Mouse (Mus musculus): ENCODE data around the gene Zfp111. TPM values are rescaled to one million over a fixed set of nuclear protein-coding genes. Genes with fewer than 3 reads are reported as not detected.

The Zfp111 gene
- polyA plus RNA-seq, 1 experiment from 2014 or later = 13.1 TPM

GRCm38 (mm10) chr7:24188901-24189570 is 22.2 kb downstream of the Zfp111 start:
- Histone ChIP-seq H3K4me2 (no peak overlapping the region), H3K9ac (no peak overlapping the region), H3K36me3 (ENCODE audit: insufficient read depth) (no peaks in the 10 kb centered on the region), H3K4me3 (ENCODE audit: low read depth, low read length) (no peak overlapping the region), H3K4me1 (ENCODE audit: insufficient read depth) (no peaks in the 10 kb centered on the region), H3K27ac (ENCODE audit: low read depth) (no peak overlapping the region), H3K27me3 (ENCODE audit: insufficient read depth, low read length) (no peaks in the 10 kb centered on the region), H3K9me3 (ENCODE audit: low read depth, low read length) (no peaks in the 10 kb centered on the region)
- DNase-seq (no peak), ATAC-seq (ENCODE audit: insufficient read depth) (no peak)
- no peak for TF ChIP-seq CTCF (IDR thresholded peaks at IDR 0.05; ENCODE audit: low read depth)
- 71% methylated on average over 4 of the region's 4 CpGs for WGBS

- Histone ChIP-seq H3K4me2 (no peak overlapping the region), H3K4me1 (ENCODE audit: insufficient read depth) (no peaks in the 10 kb centered on the region), H3K36me3 (ENCODE audit: insufficient read depth) (no peaks in the 10 kb centered on the region), H3K27ac (ENCODE audit: low read depth) (no peak overlapping the region), H3K9ac (no peak overlapping the region), H3K9me3 (ENCODE audit: low read depth, low read length) (no peaks in the 10 kb centered on the region), H3K27me3 (ENCODE audit: insufficient read depth, low read length) (no peaks in the 10 kb centered on the region), H3K4me3 (ENCODE audit: low read depth, low read length) (no peak overlapping the region)
- no peak for DNase-seq
- ATAC-seq (ENCODE audit: insufficient read depth) = no peak
- TF ChIP-seq CTCF (IDR thresholded peaks at IDR 0.05; ENCODE audit: low read depth) = no peak
- 43% methylated on average over 1 of the region's 1 CpGs for WGBS
Observed at GRCm38 (mm10) chr7:24187611-24188010, 23.6 kb downstream of the Zfp111 start.

- no peaks in the 10 kb centered on the region for H3K4me1 ChIP-seq (ENCODE audit: insufficient read depth)
- WGBS = 50% methylated on average over 6 of the region's 6 CpGs
- H3K9ac ChIP-seq = peak overlapping the region; percentile 62
- DNase-seq (no peak), ATAC-seq (ENCODE audit: insufficient read depth) (peak; percentile 30; the same call in 1 of the 2 replicates)
- H3K4me2 ChIP-seq = peak overlapping the region; percentile 59
- peak overlapping the region; percentile 53 for H3K4me3 ChIP-seq (ENCODE audit: low read depth, low read length)
- TF ChIP-seq CTCF (IDR thresholded peaks at IDR 0.05; ENCODE audit: low read depth) = no peak
- no peak overlapping the region for H3K27ac ChIP-seq (ENCODE audit: low read depth)
- no peaks in the 10 kb centered on the region for H3K9me3 ChIP-seq (ENCODE audit: low read depth, low read length)
- H3K27me3 ChIP-seq (ENCODE audit: insufficient read depth, low read length) = no peaks in the 10 kb centered on the region
- H3K36me3 ChIP-seq (ENCODE audit: insufficient read depth) = no peaks in the 10 kb centered on the region
Observed at GRCm38 (mm10) chr7:24175337-24175711, 35.9 kb downstream of the Zfp111 start.

- no peaks in the 10 kb centered on the region for H3K9me3 ChIP-seq (ENCODE audit: low read depth, low read length)
- TF ChIP-seq CTCF (IDR thresholded peaks at IDR 0.05; ENCODE audit: low read depth) = peak; percentile 22
- DNase-seq (peak; percentile 88), ATAC-seq (ENCODE audit: insufficient read depth) (peak; percentile 96)
- peak within 1 kb of the TSS; percentile 32; the same call in 1 of the 2 replicates for H3K27ac ChIP-seq (ENCODE audit: low read depth)
- peak within 1 kb of the TSS; percentile 59 for H3K4me2 ChIP-seq
- peak within 1 kb of the TSS; percentile 53 for H3K4me3 ChIP-seq (ENCODE audit: low read depth, low read length)
- H3K4me1 ChIP-seq (ENCODE audit: insufficient read depth) = no peaks in the 10 kb centered on the region
- H3K9ac ChIP-seq = peak within 1 kb of the TSS; percentile 62
- 11% methylated on average over 23 of the region's 23 CpGs for WGBS
- no peaks in the 10 kb centered on the region for H3K36me3 ChIP-seq (ENCODE audit: insufficient read depth)
- H3K27me3 ChIP-seq (ENCODE audit: insufficient read depth, low read length) = no peaks in the 10 kb centered on the region
Observed at GRCm38 (mm10) chr7:24174618-24175336, 36.5 kb downstream of the Zfp111 start, which contains the start of gene Zfp114. Zfp114 (plus strand) TSS chr7:24175060.

- Histone ChIP-seq H3K4me3 (ENCODE audit: low read depth, low read length) (no peak overlapping the region), H3K27ac (ENCODE audit: low read depth) (no peak overlapping the region), H3K9ac (no peak overlapping the region), H3K9me3 (ENCODE audit: low read depth, low read length) (no peaks in the 10 kb centered on the region), H3K4me2 (no peak overlapping the region), H3K36me3 (ENCODE audit: insufficient read depth) (no peaks in the 10 kb centered on the region), H3K27me3 (ENCODE audit: insufficient read depth, low read length) (no peaks in the 10 kb centered on the region), H3K4me1 (ENCODE audit: insufficient read depth) (no peaks in the 10 kb centered on the region)
- DNase-seq = no peak
- 52% methylated on average over 4 of the region's 4 CpGs for WGBS
- ATAC-seq (ENCODE audit: insufficient read depth) = no peak
- TF ChIP-seq CTCF (IDR thresholded peaks at IDR 0.05; ENCODE audit: low read depth) = no peak
Observed at GRCm38 (mm10) chr7:24172191-24172590, 39.1 kb downstream of the Zfp111 start.

- no peaks in the 10 kb centered on the region for H3K27me3 ChIP-seq (ENCODE audit: insufficient read depth, low read length)
- DNase-seq (peak; percentile 55), ATAC-seq (ENCODE audit: insufficient read depth) (no peak)
- no peak overlapping the region for H3K9ac ChIP-seq
- H3K27ac ChIP-seq (ENCODE audit: low read depth) = no peak overlapping the region
- no peak overlapping the region for H3K4me3 ChIP-seq (ENCODE audit: low read depth, low read length)
- no peaks in the 10 kb centered on the region for H3K36me3 ChIP-seq (ENCODE audit: insufficient read depth)
- 19% methylated on average over 1 of the region's 1 CpGs for WGBS
- peak; percentile 53 for TF ChIP-seq CTCF (IDR thresholded peaks at IDR 0.05; ENCODE audit: low read depth)
- H3K9me3 ChIP-seq (ENCODE audit: low read depth, low read length) = no peaks in the 10 kb centered on the region
- H3K4me2 ChIP-seq = no peak overlapping the region
- no peaks in the 10 kb centered on the region for H3K4me1 ChIP-seq (ENCODE audit: insufficient read depth)
Observed at GRCm38 (mm10) chr7:24153272-24153671, 58.0 kb downstream of the Zfp111 start.

Other genes with a start within 250 kb of the Zfp111 start
- not detected in 2 replicates for gene Vmn1r181, start 236.8 kb downstream of the Zfp111 start, polyA plus RNA-seq (2014; fragmentation: Nextera tagmentation; extraction: Ambion mirVana)
- not detected in 2 replicates for gene V1rd19, start 209.8 kb downstream of the Zfp111 start, polyA plus RNA-seq (2014; fragmentation: Nextera tagmentation; extraction: Ambion mirVana)
- gene Vmn1r183, start 158.2 kb downstream of the Zfp111 start, polyA plus RNA-seq (2014; fragmentation: Nextera tagmentation; extraction: Ambion mirVana) = not detected in 2 replicates
- 22.8 and 27.2 TPM in 2 replicates for gene Zfp180, start 129.5 kb downstream of the Zfp111 start, polyA plus RNA-seq (2014; fragmentation: Nextera tagmentation; extraction: Ambion mirVana)
- gene Zfp112, start 99.1 kb downstream of the Zfp111 start, polyA plus RNA-seq (2014; fragmentation: Nextera tagmentation; extraction: Ambion mirVana) = 3.9 and 4.5 TPM in 2 replicates
- gene Zfp235, start 77.3 kb downstream of the Zfp111 start, polyA plus RNA-seq (2014; fragmentation: Nextera tagmentation; extraction: Ambion mirVana) = 16.6 TPM in 2 replicates
- gene Zfp114, start 36.4 kb downstream of the Zfp111 start, polyA plus RNA-seq (2014; fragmentation: Nextera tagmentation; extraction: Ambion mirVana) = 6.7 and 8.2 TPM in 2 replicates
- gene Zfp109, start 26.1 kb upstream of the Zfp111 start, polyA plus RNA-seq (2014; fragmentation: Nextera tagmentation; extraction: Ambion mirVana) = 4.3 and 4.8 TPM in 2 replicates
- 3.3 and 4.7 TPM in 2 replicates for gene Zfp108, start 43.4 kb upstream of the Zfp111 start, polyA plus RNA-seq (2014; fragmentation: Nextera tagmentation; extraction: Ambion mirVana)
- 8.4 and 8.6 TPM in 2 replicates for gene Zfp93, start 59.0 kb upstream of the Zfp111 start, polyA plus RNA-seq (2014; fragmentation: Nextera tagmentation; extraction: Ambion mirVana)
- 32.1 and 32.4 TPM in 2 replicates for gene Zfp61, start 89.8 kb upstream of the Zfp111 start, polyA plus RNA-seq (2014; fragmentation: Nextera tagmentation; extraction: Ambion mirVana)
- 8.6 and 9.8 TPM in 2 replicates for gene Zfp94, start 105.2 kb upstream of the Zfp111 start, polyA plus RNA-seq (2014; fragmentation: Nextera tagmentation; extraction: Ambion mirVana)
- gene Tescl, start 122.5 kb upstream of the Zfp111 start, polyA plus RNA-seq (2014; fragmentation: Nextera tagmentation; extraction: Ambion mirVana) = not detected in 2 replicates
- not detected in 2 replicates for gene Lypd5, start 137.8 kb upstream of the Zfp111 start, polyA plus RNA-seq (2014; fragmentation: Nextera tagmentation; extraction: Ambion mirVana)
- gene Kcnn4, start 158.8 kb upstream of the Zfp111 start, polyA plus RNA-seq (2014; fragmentation: Nextera tagmentation; extraction: Ambion mirVana) = 1.6 and 1.7 TPM in 2 replicates
- 21.5 and 24.5 TPM in 2 replicates for gene Smg9, start 188.2 kb upstream of the Zfp111 start, polyA plus RNA-seq (2014; fragmentation: Nextera tagmentation; extraction: Ambion mirVana)
- gene Irgc1, start 240.9 kb upstream of the Zfp111 start, polyA plus RNA-seq (2014; fragmentation: Nextera tagmentation; extraction: Ambion mirVana) = 0.14 TPM in 1 of 2 replicates, not detected in the other